Mouse (Mus musculus): ENCODE measurements around the gene Fkbp9.

Fkbp9 gene

GRCm38 (mm10) chr6:56831697-56832406, at the start of gene Fkbp9:
TSS of gene Fkbp9 (plus strand) at chr6:56832059.
- peak; percentile 78 for DNase-seq (ENCODE audit: low spot score)

GRCm38 (mm10) chr6:56783561-56784272, 48.1 kb upstream of the Fkbp9 start:
- no peak for DNase-seq (ENCODE audit: low spot score)

GRCm38 (mm10) chr6:56785068-56785467, 46.8 kb upstream of the Fkbp9 start:
- DNase-seq (ENCODE audit: low spot score), result no peak

DNA sequence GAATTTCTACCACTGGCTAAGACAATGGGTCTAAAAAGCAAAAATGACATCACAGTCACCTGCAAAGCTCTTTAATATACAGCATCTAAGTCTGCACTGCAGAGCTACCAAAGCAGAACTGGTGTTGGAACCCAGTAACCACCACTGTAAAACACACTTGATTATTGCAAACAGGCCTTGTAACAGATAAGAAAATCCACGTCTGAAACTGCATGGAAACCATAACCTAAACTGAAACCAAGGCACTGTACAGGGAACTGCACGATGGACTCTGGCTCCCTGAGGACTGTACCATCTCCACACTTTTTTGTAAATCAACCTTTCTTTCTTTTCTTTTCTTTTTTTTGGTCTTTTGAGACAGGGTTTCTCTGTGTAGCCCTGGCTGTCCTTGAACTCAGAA, 44.2 kb upstream of the Fkbp9 start:
- no peak for DNase-seq (ENCODE audit: low spot score)

GRCm38 (mm10) chr6:56789336-56789735, 42.5 kb upstream of the Fkbp9 start:
- DNase-seq (ENCODE audit: low spot score), result no peak

DNA sequence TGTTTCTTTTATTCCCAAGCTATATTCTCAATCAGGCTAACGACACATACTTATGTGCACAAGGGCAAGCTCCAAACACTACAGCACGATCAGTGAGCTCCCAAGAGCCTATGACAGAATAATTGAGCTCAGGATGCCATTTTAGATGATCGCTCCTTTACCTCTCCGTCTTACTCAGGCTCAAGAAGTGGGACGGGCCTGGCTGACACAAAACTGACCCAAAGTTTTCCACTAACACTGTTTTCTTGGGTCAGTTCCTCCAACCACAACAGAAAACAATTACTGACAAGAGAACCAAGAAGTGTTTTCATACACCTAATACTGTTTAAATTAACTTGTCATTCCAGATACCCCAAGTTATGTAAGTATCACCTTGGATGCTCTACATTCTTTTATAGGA, 37.0 kb upstream of the Fkbp9 start:
- no peak for DNase-seq (ENCODE audit: low spot score)

DNA sequence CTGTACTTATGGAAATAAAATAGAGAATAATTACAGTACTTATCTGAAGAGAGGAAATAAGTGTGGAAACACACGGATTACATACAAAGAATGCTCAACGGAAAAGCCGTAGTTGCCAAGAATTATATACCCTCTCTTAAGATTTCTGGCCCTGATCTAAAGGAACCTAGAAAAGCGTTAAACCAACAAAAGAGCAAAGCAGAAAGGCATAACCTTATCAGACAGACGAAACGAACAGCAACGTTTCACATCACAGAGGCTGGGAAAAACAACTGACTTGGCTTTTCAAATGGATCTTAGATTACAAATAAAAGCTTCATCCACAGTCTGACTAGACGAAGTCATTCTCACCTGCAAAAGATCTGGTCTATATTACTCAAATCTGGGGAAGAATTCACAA, 35.6 kb upstream of the Fkbp9 start:
- no peak for DNase-seq (ENCODE audit: low spot score)

- peak; percentile 63 for DNase-seq (ENCODE audit: low spot score)
These were observed 35.2 kb upstream of the Fkbp9 start for GRCm38 (mm10) chr6:56796668-56797141.

DNA sequence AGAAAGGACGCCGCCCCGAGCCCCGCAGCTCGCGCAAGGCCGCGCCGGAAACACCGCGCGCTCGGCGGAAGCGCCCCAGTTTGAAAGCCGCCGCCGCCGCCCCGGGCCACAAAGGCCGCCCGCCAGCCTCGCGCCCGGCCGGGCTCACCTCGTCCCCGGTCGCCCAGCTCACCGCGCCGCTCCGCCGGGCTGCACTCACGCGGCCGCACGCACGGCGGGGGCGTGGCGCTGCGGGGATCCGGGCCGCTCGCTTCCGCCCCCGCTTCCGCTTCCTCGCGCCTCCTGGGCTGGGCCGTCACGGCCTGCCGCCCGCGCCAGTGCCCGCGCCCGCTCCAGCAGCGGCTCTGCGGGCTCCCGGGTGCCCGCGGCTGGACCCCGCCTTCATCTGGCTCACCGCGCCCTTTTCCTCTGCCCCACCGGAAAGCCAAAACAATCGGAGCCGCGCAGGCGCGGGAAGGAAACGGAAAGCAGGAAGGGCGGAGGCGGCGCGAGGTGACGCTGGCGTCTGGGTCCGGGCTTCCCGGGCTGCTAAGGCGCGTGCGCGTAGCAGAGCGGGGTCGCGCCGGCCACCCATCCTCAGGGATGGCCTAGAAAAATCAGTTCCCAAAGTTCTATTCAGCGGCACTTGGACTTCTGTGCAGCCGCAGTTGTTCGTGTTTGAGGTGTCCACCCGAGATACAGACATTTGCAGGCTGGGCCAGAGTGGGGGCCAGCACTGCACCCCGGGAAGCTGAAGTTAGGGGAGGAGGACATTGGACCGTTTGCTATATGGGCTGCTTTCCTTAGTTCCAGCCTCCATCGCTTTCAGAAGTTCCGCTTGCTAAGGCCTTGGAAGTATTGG, 34.3 kb upstream of the Fkbp9 start, which contains the start of gene Kbtbd2:
Kbtbd2 (minus strand) TSS at position 503 of the 841 bp plus-strand sequence.
- peak; percentile 95 for DNase-seq (ENCODE audit: low spot score)

DNA sequence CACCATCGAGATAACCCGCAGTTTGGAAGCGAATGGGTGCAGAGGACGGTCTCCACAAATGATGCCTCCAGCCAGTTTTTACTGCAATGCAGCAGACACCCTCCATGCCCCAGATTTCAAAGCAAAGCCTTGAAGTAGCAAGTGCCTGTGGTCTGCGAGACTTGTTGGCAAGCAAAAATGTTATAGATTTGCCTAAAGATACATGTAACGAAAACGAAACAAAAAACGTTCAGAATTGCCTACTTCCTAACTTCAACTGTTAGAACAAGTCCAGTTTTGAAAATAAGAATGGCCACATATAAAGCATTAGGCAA, 33.8 kb upstream of the Fkbp9 start:
- no peak for DNase-seq (ENCODE audit: low spot score)

DNA sequence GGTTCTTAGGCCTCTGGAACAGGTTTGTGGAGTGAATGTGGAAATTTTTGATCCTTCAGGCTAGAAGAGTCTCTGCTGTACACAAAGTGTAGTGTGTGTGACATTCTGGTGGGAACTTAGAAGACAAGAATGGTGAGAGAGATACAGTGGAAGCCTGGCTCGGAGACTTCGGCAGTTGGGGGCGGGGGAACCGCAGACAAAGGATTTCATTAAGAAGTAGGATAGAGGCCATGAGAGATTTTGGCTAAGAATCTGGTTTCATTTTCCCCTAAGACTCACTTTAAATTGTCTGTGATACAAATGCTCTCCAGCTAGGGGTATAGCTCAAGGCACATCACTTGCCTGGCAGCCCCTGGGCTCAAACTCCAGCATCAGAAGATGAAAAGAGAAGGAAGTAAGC, 26.8 kb upstream of the Fkbp9 start:
- no peak for DNase-seq (ENCODE audit: low spot score)

DNA sequence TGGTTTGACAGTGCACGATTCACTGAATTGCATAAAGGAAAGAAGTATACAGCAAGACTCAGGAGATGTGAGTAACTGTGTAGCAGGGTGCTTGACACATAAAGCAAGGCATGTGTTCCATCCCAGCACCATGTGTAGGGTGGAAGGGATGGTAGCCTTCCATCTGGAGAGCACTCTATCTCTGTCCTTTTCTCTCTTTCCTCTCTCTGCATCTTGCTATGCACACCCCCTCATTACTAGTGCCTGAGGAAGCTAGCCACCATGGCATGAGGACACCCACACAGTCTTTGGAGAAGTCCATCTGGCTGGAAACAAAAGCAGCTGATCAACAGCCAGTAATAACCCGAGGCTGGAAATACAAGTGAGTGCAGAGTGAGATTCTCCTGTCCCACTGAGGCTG, 25.7 kb upstream of the Fkbp9 start:
- no peak for DNase-seq (ENCODE audit: low spot score)

DNA sequence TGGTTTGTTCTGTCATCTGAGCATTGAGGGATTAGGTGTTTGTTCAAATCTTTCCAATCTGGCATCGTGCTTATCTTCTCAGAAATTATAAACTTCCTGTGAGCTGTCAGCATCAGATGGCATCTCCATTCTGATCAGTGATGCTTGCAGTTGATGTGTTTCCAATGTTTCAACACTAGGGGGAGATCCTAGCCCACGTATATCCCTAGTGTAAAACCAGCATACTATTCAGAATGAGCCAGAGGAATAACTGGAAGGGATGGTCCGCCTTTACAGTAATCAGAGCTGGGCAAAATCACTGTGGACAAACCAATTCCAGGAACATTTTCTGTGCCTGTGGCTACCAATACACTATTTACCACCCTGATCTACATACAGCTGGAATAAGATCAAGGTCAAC, 23.2 kb upstream of the Fkbp9 start:
- peak; percentile 81 for DNase-seq (ENCODE audit: low spot score)

DNA sequence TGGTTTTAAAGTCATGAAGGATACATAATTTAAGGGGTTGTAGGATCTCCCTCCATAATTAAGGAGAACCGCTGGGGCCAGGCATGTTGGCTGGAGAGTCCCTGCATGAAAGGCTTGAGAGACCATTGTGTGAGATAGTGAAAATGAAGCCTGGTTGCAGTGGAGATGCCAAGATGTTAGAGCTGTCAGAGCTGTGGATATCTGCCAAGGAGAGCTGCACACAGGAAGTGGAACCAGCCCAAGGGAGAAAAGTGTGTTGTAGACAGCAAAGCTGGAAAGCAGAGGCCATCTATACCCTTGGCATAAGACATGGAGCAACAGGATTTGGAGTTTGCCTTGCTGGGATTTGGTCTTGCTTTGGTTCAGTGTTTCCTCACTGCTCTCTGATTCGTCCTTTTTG, 18.5 kb upstream of the Fkbp9 start:
- no peak for DNase-seq (ENCODE audit: low spot score)

DNA sequence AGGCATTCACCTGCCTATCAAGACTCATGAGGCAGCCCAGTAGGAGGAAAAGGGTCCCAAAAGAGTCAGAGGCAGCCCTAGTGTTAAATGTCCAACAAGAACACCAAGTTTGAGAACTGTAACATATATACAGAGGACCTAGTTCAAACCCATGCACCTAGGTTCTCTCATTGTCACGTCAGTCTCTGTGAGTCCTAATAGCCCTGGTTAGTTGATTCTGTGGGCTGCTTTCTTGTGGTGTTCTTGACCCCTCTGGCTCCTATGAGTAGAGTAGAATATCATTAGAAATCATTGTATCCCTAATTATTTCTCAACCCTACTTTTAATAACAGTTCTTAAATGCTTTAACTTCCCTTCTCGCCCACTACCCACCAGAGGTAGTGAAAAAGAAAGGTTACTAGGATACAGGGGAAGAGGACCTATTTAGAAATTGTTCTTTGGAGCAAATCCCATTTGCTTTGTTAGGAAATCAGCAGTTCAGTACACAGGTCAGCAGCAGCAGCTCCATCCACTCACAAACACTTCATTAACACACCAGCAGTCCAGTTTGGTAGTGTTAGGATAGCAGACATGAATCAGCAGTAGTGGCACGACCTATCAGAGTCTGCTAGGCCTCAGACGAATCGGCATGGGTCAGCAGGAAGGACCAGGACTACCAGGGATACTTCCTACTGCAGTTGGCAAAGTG, 13.3 kb upstream of the Fkbp9 start:
- no peak for DNase-seq (ENCODE audit: low spot score)

- no peak for DNase-seq (ENCODE audit: low spot score)
These were observed 12.8 kb upstream of the Fkbp9 start for GRCm38 (mm10) chr6:56819124-56819487.

DNA sequence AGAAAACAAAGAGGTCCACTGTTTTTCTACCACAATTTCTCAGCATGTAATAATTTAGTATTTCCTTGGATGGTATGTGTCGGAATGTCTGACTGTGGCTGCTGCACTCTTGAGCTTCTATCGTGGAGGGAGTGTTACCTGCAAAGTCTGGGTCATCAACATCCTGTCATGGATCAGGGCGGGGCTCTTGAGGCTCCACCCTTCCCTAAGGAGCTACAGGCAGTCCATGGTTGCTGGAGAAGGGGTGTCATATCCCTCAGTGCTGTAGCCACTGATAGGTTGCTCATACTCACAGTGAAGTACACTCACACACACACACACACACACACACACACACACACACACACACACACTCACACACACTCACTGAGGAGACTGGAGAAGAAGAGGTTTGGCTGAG, 6.2 kb upstream of the Fkbp9 start:
- no peak for DNase-seq (ENCODE audit: low spot score)

DNA sequence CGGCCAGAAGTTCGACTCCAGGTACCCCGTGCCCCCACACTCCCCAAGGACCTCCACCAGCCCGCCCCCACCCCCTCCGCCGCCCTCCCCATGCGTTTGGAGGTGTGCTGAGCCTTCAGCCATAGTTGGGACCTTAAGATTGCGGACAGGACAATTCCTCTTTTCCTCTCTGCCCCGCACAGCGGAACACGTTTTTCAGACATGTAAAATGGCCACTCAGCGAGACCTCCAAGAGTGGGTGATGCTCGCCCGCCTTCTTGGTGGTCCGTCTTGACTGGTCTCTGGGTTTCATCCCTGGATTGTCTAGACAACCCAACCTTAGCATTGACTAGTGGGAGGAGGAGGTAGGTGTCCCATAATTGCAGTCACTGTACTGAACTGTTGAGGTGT, 543 bp downstream of the Fkbp9 start:
- peak; percentile 34 for DNase-seq (ENCODE audit: low spot score)

DNA sequence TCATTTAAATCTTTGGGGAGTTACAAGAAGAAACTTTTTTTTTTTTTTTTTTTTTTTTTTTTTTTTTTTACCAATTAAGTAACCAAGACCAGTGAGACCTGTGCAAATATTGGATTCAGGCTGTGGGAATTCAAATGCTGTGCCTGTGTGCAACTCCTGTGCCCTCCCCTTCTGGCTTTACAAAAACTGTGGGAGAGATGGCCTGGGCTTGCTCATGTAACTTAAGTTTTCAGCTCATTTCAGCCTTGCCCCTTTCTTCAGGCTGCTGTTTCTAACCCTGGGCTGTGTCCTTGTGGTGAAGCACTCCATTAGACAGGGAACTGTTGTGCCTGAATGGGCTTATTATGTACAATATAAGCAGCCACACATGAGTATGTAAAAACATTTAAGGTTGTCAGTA, 971 bp downstream of the Fkbp9 start:
- DNase-seq (ENCODE audit: low spot score), result no peak

DNA sequence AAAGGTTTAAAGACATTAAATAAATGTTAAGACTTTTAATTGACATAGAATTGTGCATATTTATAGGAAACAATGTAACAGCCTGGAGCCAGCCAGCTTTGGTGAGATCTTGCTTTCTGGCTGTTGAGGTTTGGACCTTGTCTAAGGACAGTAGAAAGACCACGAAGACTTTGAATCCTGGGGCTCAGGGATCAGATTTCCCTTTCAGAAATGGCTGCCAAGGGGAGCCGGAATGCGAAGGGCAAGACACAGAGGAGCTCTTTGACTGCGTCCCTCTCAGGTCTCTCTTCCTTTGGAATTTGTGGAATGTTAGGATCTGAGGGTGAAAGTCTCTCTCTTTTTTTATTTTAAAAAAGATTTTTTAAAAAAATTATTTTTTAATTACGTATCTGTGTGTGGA, 2.9 kb downstream of the Fkbp9 start:
- DNase-seq (ENCODE audit: low spot score), result no peak

GRCm38 (mm10) chr6:56835532-56835931, 3.7 kb downstream of the Fkbp9 start:
- no peak for DNase-seq (ENCODE audit: low spot score)

GRCm38 (mm10) chr6:56837166-56837565, 5.3 kb downstream of the Fkbp9 start:
- DNase-seq (ENCODE audit: low spot score), result no peak
